Mouse (Mus musculus): ENCODE measurements around the gene Anxa4. TPM values are rescaled to one million over a fixed set of nuclear protein-coding genes. Genes with fewer than 3 reads are reported as not detected.

Gene Anxa4
- polyA plus RNA-seq, 1 experiment from 2014 or later, result 5.2 TPM

GRCm38 (mm10) chr6:86772631-86773030 lies 20.8 kb downstream of the Anxa4 start:
- no peak overlapping the region for H3K9ac ChIP-seq
- no peaks in the 10 kb centered on the region for H3K27me3 ChIP-seq (ENCODE audit: control insufficient read depth, insufficient read depth, low read length)
- H3K9me3 ChIP-seq (ENCODE audit: control insufficient read depth, low read length), result no peaks in the 10 kb centered on the region
- no peaks in the 10 kb centered on the region for H3K36me3 ChIP-seq (replicated peaks; ENCODE audit: control insufficient read depth, insufficient read depth)
- H3K4me1 ChIP-seq (replicated peaks; ENCODE audit: control insufficient read depth, insufficient read depth, low read length), result no peaks in the 10 kb centered on the region
- DNase-seq (ENCODE audit: low spot score) (no peak), ATAC-seq (ENCODE audit: low FRiP score) (no peak)
- H3K27ac ChIP-seq, result no peak overlapping the region
- H3K4me3 ChIP-seq (replicated peaks; ENCODE audit: low read length), result no peak overlapping the region
- 89% methylated on average over 7 of the region's 7 CpGs for WGBS
- no peak overlapping the region for H3K4me2 ChIP-seq (replicated peaks)

DNA sequence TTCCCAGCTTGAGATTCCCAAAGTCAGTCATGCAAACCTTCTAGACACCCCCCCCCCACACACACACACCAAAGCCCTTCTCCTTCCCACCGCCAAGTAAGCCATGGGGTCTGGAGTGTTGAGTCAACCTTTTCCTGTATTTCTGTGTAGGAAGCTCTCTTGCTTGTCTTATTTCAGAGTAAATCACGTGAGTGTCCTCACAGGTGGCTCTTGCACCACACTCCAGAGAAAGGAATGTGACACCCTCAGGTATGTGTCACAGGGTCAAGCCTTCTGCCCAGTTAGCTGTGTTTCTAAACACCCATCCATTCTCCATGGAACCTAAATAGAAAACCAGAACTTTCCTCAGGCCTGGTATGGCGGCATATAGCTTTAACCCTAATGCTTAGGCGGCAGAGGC lies 24.4 kb downstream of the Anxa4 start:
- Histone ChIP-seq H3K27me3 (ENCODE audit: control insufficient read depth, insufficient read depth, low read length) (no peaks in the 10 kb centered on the region), H3K4me2 (replicated peaks) (no peak overlapping the region), H3K9me3 (ENCODE audit: control insufficient read depth, low read length) (no peaks in the 10 kb centered on the region), H3K36me3 (replicated peaks; ENCODE audit: control insufficient read depth, insufficient read depth) (no peaks in the 10 kb centered on the region), H3K9ac (no peak overlapping the region), H3K4me3 (replicated peaks; ENCODE audit: low read length) (no peak overlapping the region), H3K4me1 (replicated peaks; ENCODE audit: control insufficient read depth, insufficient read depth, low read length) (no peaks in the 10 kb centered on the region), H3K27ac (no peak overlapping the region)
- DNase-seq (ENCODE audit: low spot score) (no peak), ATAC-seq (ENCODE audit: low FRiP score) (no peak)
- WGBS, result 91% methylated on average over 4 of the region's 4 CpGs

GRCm38 (mm10) chr6:86768186-86768776 lies 25.1 kb downstream of the Anxa4 start:
- ATAC-seq (ENCODE audit: low FRiP score), result no peak
- H3K36me3 ChIP-seq (replicated peaks; ENCODE audit: control insufficient read depth, insufficient read depth), result no peaks in the 10 kb centered on the region
- DNase-seq (ENCODE audit: low spot score), result no peak
- no peak overlapping the region for H3K27ac ChIP-seq
- no peak overlapping the region for H3K4me3 ChIP-seq (replicated peaks; ENCODE audit: low read length)
- 86% methylated on average over 4 of the region's 4 CpGs for WGBS
- no peak overlapping the region for H3K4me2 ChIP-seq (replicated peaks)
- no peaks in the 10 kb centered on the region for H3K27me3 ChIP-seq (ENCODE audit: control insufficient read depth, insufficient read depth, low read length)
- H3K9ac ChIP-seq, result no peak overlapping the region
- H3K4me1 ChIP-seq (replicated peaks; ENCODE audit: control insufficient read depth, insufficient read depth, low read length), result no peaks in the 10 kb centered on the region
- H3K9me3 ChIP-seq (ENCODE audit: control insufficient read depth, low read length), result no peaks in the 10 kb centered on the region

DNA sequence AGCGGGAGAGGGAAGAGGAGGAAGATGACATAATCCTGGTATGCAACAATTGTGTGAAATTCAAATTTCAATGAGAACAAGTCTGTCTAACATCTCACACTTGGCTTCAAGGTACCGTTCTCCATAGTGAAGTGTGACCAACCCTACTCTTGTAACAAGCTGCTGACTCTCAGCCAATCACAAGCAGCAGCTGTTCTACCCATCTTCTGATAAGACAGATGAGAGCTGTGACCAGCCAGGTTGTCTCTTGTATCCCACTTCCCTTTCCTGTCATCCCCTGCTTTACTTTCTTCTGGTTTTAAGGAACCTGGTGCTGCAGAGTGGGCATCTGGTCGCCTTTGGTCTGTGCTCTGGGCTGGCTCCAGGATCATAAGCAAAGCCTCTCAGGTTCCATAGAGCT lies 25.9 kb downstream of the Anxa4 start:
- H3K27ac ChIP-seq, result no peak overlapping the region
- no peak overlapping the region for H3K9ac ChIP-seq
- no peaks in the 10 kb centered on the region for H3K27me3 ChIP-seq (ENCODE audit: control insufficient read depth, insufficient read depth, low read length)
- WGBS, result 85% methylated on average over 3 of the region's 3 CpGs
- H3K4me2 ChIP-seq (replicated peaks), result no peak overlapping the region
- DNase-seq (ENCODE audit: low spot score), result no peak
- ATAC-seq (ENCODE audit: low FRiP score), result no peak
- H3K9me3 ChIP-seq (ENCODE audit: control insufficient read depth, low read length), result no peaks in the 10 kb centered on the region
- H3K36me3 ChIP-seq (replicated peaks; ENCODE audit: control insufficient read depth, insufficient read depth), result no peaks in the 10 kb centered on the region
- no peak overlapping the region for H3K4me3 ChIP-seq (replicated peaks; ENCODE audit: low read length)
- no peaks in the 10 kb centered on the region for H3K4me1 ChIP-seq (replicated peaks; ENCODE audit: control insufficient read depth, insufficient read depth, low read length)

DNA sequence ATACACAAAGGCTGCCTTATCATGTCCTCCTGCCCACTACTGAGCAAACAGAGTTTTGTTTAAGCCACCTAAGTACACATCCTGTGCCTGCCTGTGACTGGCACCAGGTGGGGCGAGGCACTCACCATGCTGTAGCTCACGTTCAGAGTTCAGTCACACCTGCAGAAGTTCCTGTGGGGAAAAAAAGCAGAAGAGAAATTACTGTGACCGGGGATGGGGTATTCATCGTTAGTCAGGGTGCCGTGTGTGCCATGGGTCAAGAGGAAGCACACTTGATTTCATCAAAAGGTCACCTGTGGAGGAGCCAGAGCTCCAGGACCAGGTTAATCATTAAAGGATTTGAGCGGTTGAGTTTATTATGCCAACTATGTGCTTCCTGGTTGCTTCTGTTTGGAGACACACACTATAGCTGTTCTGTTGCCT lies 27.7 kb downstream of the Anxa4 start:
- ATAC-seq (ENCODE audit: low FRiP score) (no peak), DNase-seq (ENCODE audit: low spot score) (no peak)
- Histone ChIP-seq H3K4me1 (replicated peaks; ENCODE audit: control insufficient read depth, insufficient read depth, low read length) (no peaks in the 10 kb centered on the region), H3K9ac (no peak overlapping the region), H3K27me3 (ENCODE audit: control insufficient read depth, insufficient read depth, low read length) (no peaks in the 10 kb centered on the region), H3K4me2 (replicated peaks) (no peak overlapping the region), H3K27ac (no peak overlapping the region), H3K4me3 (replicated peaks; ENCODE audit: low read length) (no peak overlapping the region), H3K9me3 (ENCODE audit: control insufficient read depth, low read length) (no peaks in the 10 kb centered on the region), H3K36me3 (replicated peaks; ENCODE audit: control insufficient read depth, insufficient read depth) (no peaks in the 10 kb centered on the region)
- WGBS, result 73% methylated on average over 6 of the region's 6 CpGs

DNA sequence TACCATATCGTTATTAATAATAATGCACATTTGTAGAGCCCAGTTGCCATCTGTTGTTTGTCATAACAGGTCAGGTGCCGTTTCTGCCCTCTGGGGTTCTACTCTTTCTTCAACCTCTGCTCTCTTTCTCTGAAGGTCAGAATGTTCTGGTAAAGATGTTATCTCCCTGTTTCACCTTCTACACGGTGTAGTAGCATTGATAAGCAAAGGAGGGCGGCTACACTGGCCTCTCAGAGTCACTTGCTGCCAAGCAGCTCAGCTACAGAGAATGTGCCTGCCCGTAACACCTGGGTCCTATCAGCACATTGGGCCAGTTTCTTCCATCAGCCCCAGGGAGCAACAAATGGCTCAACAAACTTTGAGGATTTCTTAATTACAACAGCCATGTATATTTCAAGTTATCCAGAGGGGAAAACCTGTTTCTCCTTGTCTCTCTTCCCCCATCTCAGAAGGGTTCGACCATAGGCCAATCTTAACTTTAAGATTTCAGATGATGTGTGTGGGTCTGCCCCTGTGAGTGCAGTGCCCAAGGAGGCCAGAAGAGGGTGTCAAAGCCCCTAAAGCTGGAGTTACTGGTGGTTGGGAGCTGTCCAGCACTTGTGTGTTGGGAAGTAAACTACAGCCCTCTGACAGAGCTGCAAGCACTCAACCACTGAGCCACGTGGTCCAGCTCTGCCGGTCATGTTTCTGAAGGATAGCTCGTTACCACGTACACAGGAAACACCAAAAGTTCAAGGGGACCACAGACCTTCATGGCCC lies 39.1 kb downstream of the Anxa4 start:
- Histone ChIP-seq H3K27ac (no peak overlapping the region), H3K4me1 (replicated peaks; ENCODE audit: control insufficient read depth, insufficient read depth, low read length) (no peaks in the 10 kb centered on the region), H3K27me3 (ENCODE audit: control insufficient read depth, insufficient read depth, low read length) (no peaks in the 10 kb centered on the region), H3K9ac (no peak overlapping the region), H3K4me3 (replicated peaks; ENCODE audit: low read length) (no peak overlapping the region), H3K36me3 (replicated peaks; ENCODE audit: control insufficient read depth, insufficient read depth) (no peaks in the 10 kb centered on the region), H3K4me2 (replicated peaks) (no peak overlapping the region), H3K9me3 (ENCODE audit: control insufficient read depth, low read length) (no peaks in the 10 kb centered on the region)
- 94% methylated on average over 10 of the region's 10 CpGs for WGBS
- DNase-seq (ENCODE audit: low spot score), result no peak
- ATAC-seq (ENCODE audit: low FRiP score), result no peak

- Histone ChIP-seq H3K4me1 (replicated peaks; ENCODE audit: control insufficient read depth, insufficient read depth, low read length) (no peaks in the 10 kb centered on the region), H3K9ac (no peak overlapping the region), H3K4me2 (replicated peaks) (no peak overlapping the region), H3K4me3 (replicated peaks; ENCODE audit: low read length) (no peak overlapping the region), H3K36me3 (replicated peaks; ENCODE audit: control insufficient read depth, insufficient read depth) (no peaks in the 10 kb centered on the region), H3K27me3 (ENCODE audit: control insufficient read depth, insufficient read depth, low read length) (no peaks in the 10 kb centered on the region), H3K9me3 (ENCODE audit: control insufficient read depth, low read length) (no peaks in the 10 kb centered on the region), H3K27ac (no peak overlapping the region)
- no peak for ATAC-seq (ENCODE audit: low FRiP score)
- DNase-seq (ENCODE audit: low spot score), result no peak
- WGBS, result 80% methylated on average over 5 of the region's 5 CpGs
Observed at GRCm38 (mm10) chr6:86752843-86753485, 40.4 kb downstream of the Anxa4 start.

DNA sequence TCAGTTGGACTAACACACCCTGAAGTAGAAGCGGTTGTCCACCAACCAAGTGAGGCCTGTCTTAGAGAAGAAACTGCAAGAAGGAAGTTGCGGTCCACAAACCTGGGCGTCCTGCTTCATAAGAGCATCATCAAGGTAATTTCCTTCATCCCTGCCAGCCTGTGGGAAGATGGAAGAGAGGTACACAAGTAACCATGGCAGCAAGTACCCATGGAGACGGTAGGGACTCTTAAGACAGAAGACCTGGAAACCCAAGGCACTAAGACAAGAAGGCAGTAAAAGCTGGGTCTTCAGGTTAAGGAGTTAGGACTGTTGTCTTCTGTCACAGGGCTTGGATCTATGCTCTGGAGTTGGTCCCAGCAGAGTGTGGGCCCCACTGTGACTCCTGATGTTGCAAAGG lies 42.4 kb downstream of the Anxa4 start:
- 88% methylated on average over 4 of the region's 4 CpGs for WGBS
- Histone ChIP-seq H3K4me1 (replicated peaks; ENCODE audit: control insufficient read depth, insufficient read depth, low read length) (no peaks in the 10 kb centered on the region), H3K9ac (no peak overlapping the region), H3K4me3 (replicated peaks; ENCODE audit: low read length) (no peak overlapping the region), H3K9me3 (ENCODE audit: control insufficient read depth, low read length) (no peaks in the 10 kb centered on the region), H3K4me2 (replicated peaks) (no peak overlapping the region), H3K27ac (no peak overlapping the region), H3K36me3 (replicated peaks; ENCODE audit: control insufficient read depth, insufficient read depth) (no peaks in the 10 kb centered on the region), H3K27me3 (ENCODE audit: control insufficient read depth, insufficient read depth, low read length) (no peaks in the 10 kb centered on the region)
- ATAC-seq (ENCODE audit: low FRiP score), result no peak
- DNase-seq (ENCODE audit: low spot score), result no peak

GRCm38 (mm10) chr6:86749817-86750216 lies 43.6 kb downstream of the Anxa4 start:
- no peaks in the 10 kb centered on the region for H3K4me1 ChIP-seq (replicated peaks; ENCODE audit: control insufficient read depth, insufficient read depth, low read length)
- no peak overlapping the region for H3K4me2 ChIP-seq (replicated peaks)
- no peak overlapping the region for H3K27ac ChIP-seq
- H3K27me3 ChIP-seq (ENCODE audit: control insufficient read depth, insufficient read depth, low read length), result no peaks in the 10 kb centered on the region
- no peaks in the 10 kb centered on the region for H3K36me3 ChIP-seq (replicated peaks; ENCODE audit: control insufficient read depth, insufficient read depth)
- no peaks in the 10 kb centered on the region for H3K9me3 ChIP-seq (ENCODE audit: control insufficient read depth, low read length)
- no peak overlapping the region for H3K4me3 ChIP-seq (replicated peaks; ENCODE audit: low read length)
- ATAC-seq (ENCODE audit: low FRiP score) (no peak), DNase-seq (ENCODE audit: low spot score) (no peak)
- no peak overlapping the region for H3K9ac ChIP-seq
- 79% methylated on average over 4 of the region's 4 CpGs for WGBS
